Mouse (Mus musculus) stomach, postnatal 0 days (tissue): ENCODE measurements at regions not wholly inside any gene's neighbourhood (a gene's known extent, or its start where the extent isn't known, plus 50 kb on each side); places are given as distances from the start of the nearest gene placed in this dataset.

Experiments
- ATAC-seq: fragments of 200-750 bp; cut with Nextera tagmentation; 2 replicates; pipeline ENCODE4 v1.8.0; 2017; ENCODE audit not compliant: low FRiP score, low TSS enrichment
- DNase-seq: peaks from one replicate; pipeline ENCODE4 v3.0.0-alpha.2; 2016; ENCODE audit warnings: low spot score
- H3K27ac ChIP-seq: fragments of 300-500 bp; sonication (generic); replicated peaks from 2 replicates; pipeline ENCODE4 v1.5.1; 2014; ENCODE audit warnings: mild to moderate bottlenecking, control low read depth
- H3K27me3 ChIP-seq: fragments of 300-500 bp; sonication (generic); 2 replicates; pipeline ENCODE4 v1.6.1; 2014; ENCODE audit warnings: low read length; ENCODE audit not compliant: control insufficient read depth, insufficient read depth
- H3K36me3 ChIP-seq: fragments of 300-500 bp; sonication (generic); 2 replicates; pipeline ENCODE4 v1.6.1; 2014; ENCODE audit warnings: low read length, mixed read lengths; ENCODE audit not compliant: control insufficient read depth, insufficient read depth
- H3K4me1 ChIP-seq: fragments of 300-500 bp; sonication (generic); replicated peaks from 2 replicates; pipeline ENCODE4 v1.6.1; 2014; ENCODE audit warnings: antibody characterized with exemption; ENCODE audit not compliant: control insufficient read depth, insufficient read depth
- H3K4me2 ChIP-seq: fragments of 300-500 bp; sonication (generic); replicated peaks from 2 replicates; pipeline ENCODE4 v1.6.1; 2014; ENCODE audit warnings: low read depth, mild to moderate bottlenecking, control low read depth, moderate library complexity
- H3K4me3 ChIP-seq: fragments of 300-500 bp; sonication (generic); 2 replicates; pipeline ENCODE4 v1.5.1; 2014; ENCODE audit warnings: low read depth, low read length, control low read depth
- H3K9ac ChIP-seq: fragments of 300-500 bp; sonication (generic); 2 replicates; pipeline ENCODE4 v1.6.1; 2014; ENCODE audit warnings: mild to moderate bottlenecking, low read length, control low read depth, mixed read lengths
- H3K9me3 ChIP-seq: fragments of 300-500 bp; sonication (generic); 2 replicates; pipeline ENCODE4 v1.6.1; 2016; ENCODE audit warnings: low read length; ENCODE audit not compliant: control insufficient read depth
- CTCF ChIP-seq: IDR thresholded peaks from 2 replicates; pipeline ENCODE4 v1.5.1; 2016; ENCODE audit warnings: antibody characterized with exemption, low read depth, mild to moderate bottlenecking, moderate library complexity
- EP300 ChIP-seq: optimal IDR thresholded peaks from 2 replicates; pipeline ENCODE3; 2016; ENCODE audit warnings: antibody characterized with exemption
- WGBS: fragments of 180-500 bp; shearing (Covaris S2); extraction: QIAGEN DNeasy Blood & Tissue Kit; methylation state at CpG from one replicate; pipeline ENCODE4 v1.1.7; 2014; 5-methylcytosine and 5-hydroxymethylcytosine counted together

GRCm38 (mm10) chr14:72199900-72200299 is 291.7 kb downstream of the Gm9195 start:
- H3K9me3 ChIP-seq = no peaks in the 10 kb centered on the region
- ATAC-seq (no peak), DNase-seq (no peak)
- no peak overlapping the region for H3K4me3 ChIP-seq
- no peak overlapping the region for H3K27ac ChIP-seq
- H3K4me1 ChIP-seq = no peaks in the 10 kb centered on the region
- no peaks in the 10 kb centered on the region for H3K36me3 ChIP-seq
- no peaks in the 10 kb centered on the region for H3K27me3 ChIP-seq
- H3K4me2 ChIP-seq = no peak overlapping the region
- no peak for TF ChIP-seq CTCF
- TF ChIP-seq EP300 = no peak
- H3K9ac ChIP-seq = no peak overlapping the region

GRCm38 (mm10) chr14:72197972-72198371 is 293.7 kb downstream of the Gm9195 start:
- ATAC-seq = no peak
- no peak overlapping the region for H3K27ac ChIP-seq
- WGBS = 24% methylated on average over 7 of the region's 7 CpGs

GRCm38 (mm10) chr14:72187329-72187984 is 304.2 kb downstream of the Gm9195 start:
- no peaks in the 10 kb centered on the region for H3K9me3 ChIP-seq
- ATAC-seq (no peak), DNase-seq (peak; percentile 18)
- 24% methylated on average over 5 of the region's 5 CpGs for WGBS
- H3K27me3 ChIP-seq = no peaks in the 10 kb centered on the region
- H3K4me3 ChIP-seq = no peak overlapping the region
- no peak overlapping the region for H3K27ac ChIP-seq
- TF ChIP-seq CTCF (peak; percentile 70), EP300 (no peak)
- H3K9ac ChIP-seq = no peak overlapping the region
- no peak overlapping the region for H3K4me2 ChIP-seq
- H3K36me3 ChIP-seq = no peaks in the 10 kb centered on the region
- H3K4me1 ChIP-seq = no peaks in the 10 kb centered on the region

More at GRCm38 (mm10) chr14:72197972-72198371, 293.7 kb downstream of the Gm9195 start:
- no peaks in the 10 kb centered on the region for H3K27me3 ChIP-seq
- H3K9ac ChIP-seq = no peak overlapping the region
- H3K4me1 ChIP-seq = no peaks in the 10 kb centered on the region
- no peak overlapping the region for H3K4me3 ChIP-seq
- no peak overlapping the region for H3K4me2 ChIP-seq
- no peak for DNase-seq
- H3K36me3 ChIP-seq = no peaks in the 10 kb centered on the region
- no peaks in the 10 kb centered on the region for H3K9me3 ChIP-seq
- TF ChIP-seq EP300 = no peak
- TF ChIP-seq CTCF = no peak

- Histone ChIP-seq H3K9ac (no peak overlapping the region), H3K36me3 (no peaks in the 10 kb centered on the region), H3K4me2 (no peak overlapping the region), H3K27me3 (no peaks in the 10 kb centered on the region), H3K4me1 (no peaks in the 10 kb centered on the region), H3K9me3 (no peaks in the 10 kb centered on the region), H3K4me3 (no peak overlapping the region), H3K27ac (no peak overlapping the region)
- no peak for TF ChIP-seq EP300
- TF ChIP-seq CTCF = no peak
- no peak for DNase-seq
- ATAC-seq = no peak
- 79% methylated on average over 1 of the region's 1 CpGs for WGBS
These were observed 315.9 kb downstream of the Gm9195 start for GRCm38 (mm10) chr14:72175751-72176150.

GRCm38 (mm10) chr14:72172549-72173405 is 318.9 kb downstream of the Gm9195 start:
- no peaks in the 10 kb centered on the region for H3K9me3 ChIP-seq
- no peak for TF ChIP-seq EP300
- TF ChIP-seq CTCF = no peak
- H3K4me3 ChIP-seq = no peak overlapping the region
- ATAC-seq (no peak), DNase-seq (no peak)
- no peaks in the 10 kb centered on the region for H3K4me1 ChIP-seq
- 59% methylated on average over 20 of the region's 20 CpGs for WGBS
- H3K27ac ChIP-seq = no peak overlapping the region
- no peaks in the 10 kb centered on the region for H3K36me3 ChIP-seq
- no peak overlapping the region for H3K4me2 ChIP-seq
- no peaks in the 10 kb centered on the region for H3K27me3 ChIP-seq
- H3K9ac ChIP-seq = no peak overlapping the region

GRCm38 (mm10) chr14:72171777-72172176 is 319.9 kb downstream of the Gm9195 start:
- Histone ChIP-seq H3K4me2 (no peak overlapping the region), H3K4me1 (no peaks in the 10 kb centered on the region), H3K4me3 (no peak overlapping the region), H3K9ac (no peak overlapping the region), H3K27ac (no peak overlapping the region), H3K27me3 (no peaks in the 10 kb centered on the region), H3K36me3 (no peaks in the 10 kb centered on the region), H3K9me3 (no peaks in the 10 kb centered on the region)
- 66% methylated on average over 3 of the region's 3 CpGs for WGBS
- no peak for DNase-seq
- TF ChIP-seq CTCF (no peak), EP300 (no peak)
- no peak for ATAC-seq
